17 mouse cellular contexts compared by ENCODE assay signal in genomic region chr2:164079488-164079887, GRCm38 (mm10). TPM values are rescaled to one million over a fixed set of nuclear protein-coding genes. Genes with fewer than 3 reads are reported as not detected.
DNase-seq lines count a peak whose midpoint lies in the region; ATAC-seq and TF ChIP-seq lines count a peak whose summit lies in the region.
"Had no signal": no experiment of that assay in that cellular context is flagged by ENCODE, and none has a peak within 500 bp of the region (broad histone marks: within the 10 kb centered on the region; RNA-seq: fewer than 3 reads in every experiment).

No protein-coding gene starts in this region.

- no peak overlapping the region; the same call in 1 of the 2 replicates for H3K27ac ChIP-seq in thymus, adult 2 months (ENCODE audit: control insufficient read depth, insufficient read depth, low read length)
- no peak overlapping the region for H3K27ac ChIP-seq in midbrain, embryonic 13.5 days
- no peak overlapping the region for H3K27ac ChIP-seq in kidney, embryonic 15.5 days
- H3K27ac ChIP-seq: hindbrain, postnatal 0 days; left cerebral cortex, adult 2 months; liver, embryonic 15.5 days had no signal

- ATAC-seq in CD4-positive, CD25-positive, alpha-beta regulatory T cell, adult 4 months, result peak; percentile 69
- peak; percentile 72 for ATAC-seq in megakaryocyte-erythroid progenitor cell, adult 5-6 weeks (replicated peaks; ENCODE audit: low FRiP score, low TSS enrichment, poor library complexity, severe bottlenecking)
- ATAC-seq in midbrain, embryonic 13.5 days, result no peak
- ATAC-seq in kidney, embryonic 15.5 days (replicated peaks; ENCODE audit: low FRiP score), result no peak
- ATAC-seq: forebrain, postnatal 0 days; hindbrain, postnatal 0 days had no signal

- H3K9me3 ChIP-seq in midbrain, embryonic 13.5 days, result no peaks in the 10 kb centered on the region
- no peaks in the 10 kb centered on the region for H3K9me3 ChIP-seq in kidney, embryonic 15.5 days (replicated peaks)
- H3K9me3 ChIP-seq: liver, embryonic 15.5 days; megakaryocyte, embryonic 14.5 days had no signal

- no peak overlapping the region for H3K4me2 ChIP-seq in midbrain, embryonic 13.5 days (replicated peaks)
- no peak overlapping the region for H3K4me2 ChIP-seq in kidney, embryonic 15.5 days
- H3K4me2 ChIP-seq: liver, embryonic 15.5 days had no signal

- TF ChIP-seq CTCF in thymus, adult 2 months (IDR thresholded peaks at IDR 0.05; ENCODE audit: borderline replicate concordance, control insufficient read depth, extremely low read depth, insufficient read depth, low read length, poor library complexity), result no peak

- no peak overlapping the region for H3K4me3 ChIP-seq in thymus, adult 2 months (ENCODE audit: control insufficient read depth, insufficient read depth, low read length)
- H3K4me3 ChIP-seq in midbrain, embryonic 13.5 days (replicated peaks), result no peak overlapping the region
- H3K4me3 ChIP-seq in kidney, embryonic 15.5 days (replicated peaks), result no peak overlapping the region
- H3K4me3 ChIP-seq: left cerebral cortex, adult 2 months; liver, embryonic 15.5 days; megakaryocyte, embryonic 14.5 days had no signal

- no peak for TF ChIP-seq POLR2A in thymus, adult 2 months (IDR thresholded peaks at IDR 0.05; ENCODE audit: control insufficient read depth, extremely low read depth, insufficient read depth, low read length, poor library complexity)

- H3K4me1 ChIP-seq in thymus, adult 2 months (replicated peaks; ENCODE audit: control insufficient read depth, insufficient read depth, low read length), result peaks cover 40% of the 10 kb centered on the region
- peaks cover 12% of the 10 kb centered on the region for H3K4me1 ChIP-seq in midbrain, embryonic 13.5 days (replicated peaks)
- H3K4me1 ChIP-seq in kidney, embryonic 15.5 days, result peaks cover 16% of the 10 kb centered on the region

- DNase-seq in B cell, adult 2 months, result peak; percentile 55 to 61
- peak; percentile 78 for DNase-seq in thymus, adult 2 months
- no peak for DNase-seq in gastrocnemius, postnatal 25 days
- DNase-seq: cerebellum, adult 11 months; cerebellum, postnatal 36 days; forebrain, postnatal 0 days; heart, postnatal 36 days; kidney, adult 9 months; right cerebral cortex, adult 18-20 months had no signal

- H3K9ac ChIP-seq in midbrain, embryonic 13.5 days (replicated peaks), result no peak overlapping the region
- no peak overlapping the region for H3K9ac ChIP-seq in kidney, embryonic 15.5 days
- H3K9ac ChIP-seq: forebrain, postnatal 0 days; liver, embryonic 15.5 days had no signal

- H3K36me3 ChIP-seq in thymus, adult 2 months (ENCODE audit: control insufficient read depth, insufficient read depth, low read length), result peaks cover 37% of the 10 kb centered on the region
- H3K36me3 ChIP-seq in midbrain, embryonic 13.5 days, result peaks cover 52% of the 10 kb centered on the region
- H3K36me3 ChIP-seq in kidney, embryonic 15.5 days, result peaks cover 52% of the 10 kb centered on the region

- 3% methylated on average over 6 of the region's 6 CpGs for WGBS in thymus, adult 2 months
- WGBS in midbrain, embryonic 13.5 days, result 92% methylated on average over 6 of the region's 6 CpGs
- WGBS in kidney, embryonic 15.5 days, result 90% methylated on average over 6 of the region's 6 CpGs

- no peaks in the 10 kb centered on the region for H3K27me3 ChIP-seq in thymus, adult 2 months (ENCODE audit: control insufficient read depth, insufficient read depth, low read length)
- H3K27me3 ChIP-seq in midbrain, embryonic 13.5 days, result no peaks in the 10 kb centered on the region
- no peaks in the 10 kb centered on the region for H3K27me3 ChIP-seq in kidney, embryonic 15.5 days
- H3K27me3 ChIP-seq: liver, embryonic 15.5 days; megakaryocyte, embryonic 14.5 days had no signal

RNA-seq across cellular contexts. Expression of gene Tomm34, which starts 8.5 kb away (rescaled TPM):
- polyA plus RNA-seq in CD4-positive, CD25-positive, alpha-beta regulatory T cell, adult 4 months (2017; shearing (Covaris generic)), result 100 to 1,000 TPM; 132 to 139 TPM
- total RNA-seq in megakaryocyte-erythroid progenitor cell, adult 5-6 weeks (2014; fragmentation: Nextera tagmentation), result 40.8 and 48.4 TPM in 2 replicates
- total RNA-seq in megakaryocyte-erythroid progenitor cell, adult 5-6 weeks (2017), result 33.5 and 38.5 TPM in 2 replicates
- 83.7 and 93.8 TPM in 2 replicates for polyA plus RNA-seq in thymus, adult 2 months (2012; rRNA removed)
- 44.2 and 48.4 TPM in 2 replicates for polyA plus RNA-seq in midbrain, embryonic 13.5 days (2015; fragmentation: Nextera tagmentation; extraction: Ambion mirVana)
- polyA plus RNA-seq in kidney, embryonic 15.5 days (2015; fragmentation: Nextera tagmentation; extraction: Ambion mirVana), result 60.8 and 64.9 TPM in 2 replicates
- total RNA-seq in gastrocnemius, postnatal 25 days (2021), result 10 to 100 TPM; 10.6 to 13.5 TPM

RNA-seq across cellular contexts. Expression of gene Stk4, which starts 9.4 kb away (rescaled TPM):
- 100 to 1,000 TPM; 158 to 175 TPM for polyA plus RNA-seq in CD4-positive, CD25-positive, alpha-beta regulatory T cell, adult 4 months (2017; shearing (Covaris generic))
- total RNA-seq in megakaryocyte-erythroid progenitor cell, adult 5-6 weeks (2014; fragmentation: Nextera tagmentation), result 72.5 and 74.3 TPM in 2 replicates
- 76.5 and 137 TPM in 2 replicates for total RNA-seq in megakaryocyte-erythroid progenitor cell, adult 5-6 weeks (2017)
- 85.1 and 90.1 TPM in 2 replicates for polyA plus RNA-seq in thymus, adult 2 months (2012; rRNA removed)
- polyA plus RNA-seq in midbrain, embryonic 13.5 days (2015; fragmentation: Nextera tagmentation; extraction: Ambion mirVana), result 27.0 and 28.3 TPM in 2 replicates
- polyA plus RNA-seq in kidney, embryonic 15.5 days (2015; fragmentation: Nextera tagmentation; extraction: Ambion mirVana), result 21.0 and 23.4 TPM in 2 replicates
- 1 to 10 TPM; 7.7 to 8.8 TPM for total RNA-seq in gastrocnemius, postnatal 25 days (2021)

RNA-seq across cellular contexts. Expression of gene Pabpc1l, which starts 54.2 kb away (rescaled TPM):
- polyA plus RNA-seq in CD4-positive, CD25-positive, alpha-beta regulatory T cell, adult 4 months (2017; shearing (Covaris generic)), result 1 to 10 TPM in 1 of 2 experiments, not detected in 1; 4.4 TPM
- total RNA-seq in megakaryocyte-erythroid progenitor cell, adult 5-6 weeks (2014; fragmentation: Nextera tagmentation), result 1.5 TPM in 1 of 2 replicates, not detected in the other
- total RNA-seq in megakaryocyte-erythroid progenitor cell, adult 5-6 weeks (2017), result not detected in 2 replicates
- polyA plus RNA-seq in thymus, adult 2 months (2012; rRNA removed), result 0.51 and 0.97 TPM in 2 replicates
- polyA plus RNA-seq in midbrain, embryonic 13.5 days (2015; fragmentation: Nextera tagmentation; extraction: Ambion mirVana), result 1.1 and 1.8 TPM in 2 replicates
- 2.4 and 4.1 TPM in 2 replicates for polyA plus RNA-seq in kidney, embryonic 15.5 days (2015; fragmentation: Nextera tagmentation; extraction: Ambion mirVana)
- 1 to 10 TPM in 1 of 2 experiments, not detected in 1; 1.5 TPM for total RNA-seq in gastrocnemius, postnatal 25 days (2021)

Comparison
In these comparisons a context has a peak if more than half of its experiments do, and no peak if none do; other contexts are left out.
1. ATAC-seq: peak in CD4-positive, CD25-positive, alpha-beta regulatory T cell, adult 4 months (single experiment) and megakaryocyte-erythroid progenitor cell, adult 5-6 weeks (single experiment); none in midbrain, embryonic 13.5 days (single experiment) and kidney, embryonic 15.5 days (single experiment).